Mouse (Mus musculus) G1E (cell line): ENCODE data around the gene Matn4. TPM values are rescaled to one million over a fixed set of nuclear protein-coding genes. Genes with fewer than 3 reads are reported as not detected.
"Not testable (repeated sequence)": the region's sequence is repeated elsewhere in the genome, so short reads cannot be mapped to it uniquely, and the experiment has no call there.

Source experiments
- ATAC-seq: 2 replicates; pipeline ENCODE4 v1.8.0; 2016; ENCODE audit warnings: mild to moderate bottlenecking; ENCODE audit not compliant: insufficient number of reproducible peaks, poor library complexity, low FRiP score, severe bottlenecking; ENCODE audit errors: extremely low read depth
- DNase-seq: peaks from one replicate; pipeline ENCODE4 v3.0.0; 2012; ENCODE audit warnings: low spot score
- H3K27me3 ChIP-seq: 2 replicates; pipeline ENCODE4 v1.6.1; 2012; ENCODE audit warnings: mild to moderate bottlenecking, low read length, inconsistent platforms; ENCODE audit not compliant: insufficient read depth
- H3K36me3 ChIP-seq: replicated peaks from 2 replicates; pipeline ENCODE3; 2012; ENCODE audit warnings: mild to moderate bottlenecking, inconsistent platforms
- H3K4me1 ChIP-seq: 2 replicates; pipeline ENCODE4 v1.6.1; 2012; ENCODE audit warnings: low read depth, low read length, inconsistent platforms, mixed read lengths; ENCODE audit not compliant: insufficient read depth
- H3K4me3 ChIP-seq: 2 replicates; pipeline ENCODE4 v1.5.1; 2012; ENCODE audit warnings: low read depth, mild to moderate bottlenecking, inconsistent platforms, low read length, moderate library complexity, mixed read lengths
- H3K9me3 ChIP-seq: replicated peaks from 2 replicates; pipeline ENCODE4 v1.6.1; 2012; ENCODE audit warnings: inconsistent platforms
- CTCF ChIP-seq: IDR thresholded peaks from 2 replicates; pipeline ENCODE4 v1.5.1; 2012; ENCODE audit warnings: low read depth, low read length, inconsistent platforms, mixed read lengths
- GATA1 ChIP-seq: IDR thresholded peaks from 2 replicates; pipeline ENCODE4 v1.6.1; 2012; ENCODE audit warnings: borderline replicate concordance, low read length, inconsistent platforms, mixed read lengths
- GATA2 ChIP-seq: IDR thresholded peaks from 2 replicates; pipeline ENCODE4 v1.6.1; 2012; ENCODE audit warnings: low read depth, low read length, inconsistent platforms, borderline replicate concordance
- POLR2AphosphoS5 ChIP-seq: IDR thresholded peaks from 2 replicates; pipeline ENCODE4 v1.6.1; 2012; ENCODE audit warnings: low read depth, low read length, inconsistent platforms; ENCODE audit not compliant: insufficient replicate concordance
- TAL1 ChIP-seq: conservative IDR thresholded peaks from 2 replicates; pipeline ENCODE4 v1.6.1; 2012; ENCODE audit warnings: low read depth, low read length, inconsistent platforms, mixed read lengths
- polyA plus RNA-seq: library from polyadenylated mRNA; stranded (reverse); fragments of >175 nt; gene quantifications from 2 replicates; pipeline ENCODE4 v1.2.3, GENCODE M21; 2012
- total RNA-seq, 2 experiments: library from RNA; stranded (forward) in 1 of 2; stranded (reverse) in 1 of 2; fragments of 200-1000 nt in 1 of 2; fragments of >200 nt in 1 of 2; fragmentation: Nextera tagmentation in 1 of 2; gene quantifications; 2 replicates each; pipeline ENCODE4 v1.2.3; 2014 to 2017

The Matn4 gene
- total and polyA plus RNA-seq, 3 experiments = under 0.01 TPM; not detected in 2

- no peaks in the 10 kb centered on the region for H3K36me3 ChIP-seq
- no peak for DNase-seq
- no peak for ATAC-seq
- H3K4me3 ChIP-seq = no peak overlapping the region
- no peaks in the 10 kb centered on the region for H3K9me3 ChIP-seq
- no peaks in the 10 kb centered on the region for H3K4me1 ChIP-seq
- no peaks in the 10 kb centered on the region; the same call in 1 of the 2 replicates for H3K27me3 ChIP-seq
- TF ChIP-seq POLR2AphosphoS5 (no peak), GATA1 (no peak), TAL1 (no peak), CTCF (no peak), GATA2 (no peak)
Measured at GRCm38 (mm10) chr2:164356177-164356967, 48.6 kb downstream of the Matn4 start.

DNA sequence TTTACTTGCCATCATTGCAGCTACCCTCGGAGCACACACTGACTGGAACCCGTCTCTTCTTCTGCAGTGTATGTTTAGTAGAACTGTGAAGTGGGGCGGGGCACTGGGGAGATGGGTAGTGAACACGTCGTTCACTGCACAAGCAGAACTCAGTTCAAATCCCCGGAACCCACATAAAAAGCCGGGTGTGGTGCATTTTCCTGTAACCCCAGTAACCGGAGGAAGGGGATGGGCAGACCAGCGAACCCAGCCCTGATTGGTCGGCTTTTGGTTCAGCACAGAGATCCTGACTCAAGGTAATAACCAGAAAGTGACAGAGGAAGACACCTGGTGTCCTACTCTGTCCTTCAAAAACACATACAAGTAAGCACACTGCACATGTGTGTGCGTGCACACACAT lies 51.6 kb downstream of the Matn4 start:
- Histone ChIP-seq H3K27me3 (no peaks in the 10 kb centered on the region; the same call in 1 of the 2 replicates), H3K36me3 (no peaks in the 10 kb centered on the region), H3K9me3 (no peaks in the 10 kb centered on the region), H3K4me1 (no peaks in the 10 kb centered on the region), H3K4me3 (no peak overlapping the region)
- no peak for ATAC-seq
- DNase-seq = no peak
- TF ChIP-seq GATA1 (no peak), GATA2 (no peak), TAL1 (no peak), POLR2AphosphoS5 (no peak)

DNA sequence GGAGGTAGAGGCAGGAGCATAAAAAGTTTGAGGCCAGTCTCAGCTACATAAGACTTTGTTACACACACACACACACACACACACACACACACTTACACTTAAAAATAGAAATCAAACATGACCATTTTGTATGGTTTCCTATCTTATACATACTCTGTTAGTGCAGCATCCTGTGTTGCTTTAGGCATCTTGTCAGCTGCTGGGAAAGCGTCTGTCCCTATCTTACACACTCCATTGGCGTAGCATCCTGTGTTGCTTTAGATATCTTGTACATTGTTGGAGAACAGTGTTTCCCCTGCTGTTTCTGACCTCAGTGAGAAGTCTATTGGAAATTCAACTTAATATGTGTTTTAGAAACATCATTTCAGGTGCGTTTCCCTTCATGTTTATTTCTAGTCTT lies 52.3 kb downstream of the Matn4 start:
- no peak for DNase-seq
- Histone ChIP-seq H3K4me3 (no peak overlapping the region), H3K36me3 (no peaks in the 10 kb centered on the region), H3K9me3 (no peaks in the 10 kb centered on the region), H3K27me3 (no peaks in the 10 kb centered on the region; the same call in 1 of the 2 replicates), H3K4me1 (no peaks in the 10 kb centered on the region)
- no peak for ATAC-seq
- TF ChIP-seq GATA1 = no peak
- TF ChIP-seq GATA2 = no peak
- TF ChIP-seq POLR2AphosphoS5 = no peak
- TF ChIP-seq CTCF = no peak
- TF ChIP-seq TAL1 = no peak

DNA sequence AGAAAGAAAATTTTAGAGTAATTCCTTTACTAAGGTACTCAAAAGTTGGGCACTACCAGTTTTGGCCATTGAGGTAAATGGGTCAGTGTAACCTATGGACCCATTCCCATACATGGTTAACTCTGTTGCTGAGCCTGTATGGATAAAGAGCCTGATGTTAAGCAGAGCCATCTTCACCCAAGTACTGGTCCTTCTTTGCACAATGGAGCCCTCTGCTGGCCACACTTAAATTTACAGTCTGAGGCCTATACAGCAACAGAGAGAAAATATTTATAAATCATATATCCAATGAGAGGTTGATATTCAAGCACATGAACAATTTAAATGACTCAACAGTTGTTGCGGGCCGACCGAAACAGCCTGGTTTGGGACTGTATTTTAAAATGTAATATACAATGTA lies 56.0 kb downstream of the Matn4 start:
- Histone ChIP-seq H3K9me3 (no peaks in the 10 kb centered on the region), H3K4me1 (no peaks in the 10 kb centered on the region), H3K27me3 (no peaks in the 10 kb centered on the region), H3K36me3 (no peaks in the 10 kb centered on the region), H3K4me3 (no peak overlapping the region)
- DNase-seq = peak; percentile 4
- ATAC-seq = no peak
- no peak for TF ChIP-seq TAL1
- no peak for TF ChIP-seq GATA2
- no peak for TF ChIP-seq CTCF
- TF ChIP-seq GATA1 = no peak
- no peak for TF ChIP-seq POLR2AphosphoS5

DNA sequence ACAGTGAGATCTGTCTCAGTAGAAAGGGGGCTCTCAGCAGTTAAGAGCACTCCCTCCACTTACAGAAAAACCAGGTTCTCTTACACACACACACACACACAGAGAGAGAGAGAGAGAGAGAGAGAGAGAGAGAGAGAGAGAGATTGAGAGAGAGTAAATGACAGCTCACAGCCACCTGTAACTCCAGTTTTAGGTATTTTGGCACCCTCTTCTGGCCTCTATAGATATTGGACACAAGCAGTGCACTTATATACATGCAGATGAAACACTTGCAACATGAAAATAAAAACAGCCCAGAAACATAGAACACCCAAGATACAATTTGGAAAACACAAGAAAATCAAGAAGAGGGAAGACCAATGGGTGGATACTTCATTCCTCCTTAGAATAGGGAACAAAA lies 57.3 kb downstream of the Matn4 start:
- not testable (repeated sequence) for DNase-seq

GRCm38 (mm10) chr2:164343732-164344131 lies 61.2 kb downstream of the Matn4 start:
- H3K4me3 ChIP-seq, ATAC-seq, H3K4me1 ChIP-seq, DNase-seq, H3K27me3 ChIP-seq, H3K9me3 ChIP-seq, H3K36me3 ChIP-seq: not testable (repeated sequence)

More for the DNA sequence above, 57.3 kb downstream of the Matn4 start:
- H3K4me1 ChIP-seq, H3K27me3 ChIP-seq, H3K9me3 ChIP-seq, ATAC-seq, H3K4me3 ChIP-seq, H3K36me3 ChIP-seq: not testable (repeated sequence)

Other genes with a start within 250 kb of the Matn4 start
Only the 20 nearest of the 26 such genes appear.
- gene Wfdc15a, start 205.0 kb downstream of the Matn4 start, total RNA-seq (2014; fragmentation: Nextera tagmentation) = not detected in 2 replicates
- 0.82 TPM in 1 of 2 replicates, not detected in the other for gene Wfdc15a, start 205.0 kb downstream of the Matn4 start, total RNA-seq (2017)
- not detected in 2 replicates for gene Wfdc15a, start 205.0 kb downstream of the Matn4 start, polyA plus RNA-seq
- gene Wfdc15b, start 183.5 kb downstream of the Matn4 start, total RNA-seq (2014; fragmentation: Nextera tagmentation) = not detected in 2 replicates
- not detected in 2 replicates for gene Wfdc15b, start 183.5 kb downstream of the Matn4 start, total RNA-seq (2017)
- gene Wfdc15b, start 183.5 kb downstream of the Matn4 start, polyA plus RNA-seq = not detected in 2 replicates
- not detected in 2 replicates for gene Svs2, start 166.7 kb downstream of the Matn4 start, total RNA-seq (2014; fragmentation: Nextera tagmentation)
- 0.11 TPM in 1 of 2 replicates, not detected in the other for gene Svs2, start 166.7 kb downstream of the Matn4 start, total RNA-seq (2017)
- not detected in 2 replicates for gene Svs2, start 166.7 kb downstream of the Matn4 start, polyA plus RNA-seq
- gene Svs3b, start 148.5 kb downstream of the Matn4 start, total RNA-seq (2014; fragmentation: Nextera tagmentation) = not detected in 2 replicates
- not detected in 2 replicates for gene Svs3b, start 148.5 kb downstream of the Matn4 start, total RNA-seq (2017)
- not detected in 2 replicates for gene Svs3b, start 148.5 kb downstream of the Matn4 start, polyA plus RNA-seq
- not detected in 2 replicates for gene Svs4, start 126.7 kb downstream of the Matn4 start, total RNA-seq (2014; fragmentation: Nextera tagmentation)
- gene Svs4, start 126.7 kb downstream of the Matn4 start, total RNA-seq (2017) = 0.29 TPM in 1 of 2 replicates, not detected in the other
- gene Svs4, start 126.7 kb downstream of the Matn4 start, polyA plus RNA-seq = not detected in 2 replicates
- gene Svs3a, start 115.9 kb downstream of the Matn4 start, total RNA-seq (2014; fragmentation: Nextera tagmentation) = not detected in 2 replicates
- gene Svs3a, start 115.9 kb downstream of the Matn4 start, total RNA-seq (2017) = 0.11 TPM in 1 of 2 replicates, not detected in the other
- not detected in 2 replicates for gene Svs3a, start 115.9 kb downstream of the Matn4 start, polyA plus RNA-seq
- gene Svs6, start 88.4 kb downstream of the Matn4 start, total RNA-seq (2014; fragmentation: Nextera tagmentation) = not detected in 2 replicates
- gene Svs6, start 88.4 kb downstream of the Matn4 start, total RNA-seq (2017) = not detected in 2 replicates
- gene Svs6, start 88.4 kb downstream of the Matn4 start, polyA plus RNA-seq = not detected in 2 replicates
- not detected in 2 replicates for gene Svs5, start 72.4 kb downstream of the Matn4 start, total RNA-seq (2014; fragmentation: Nextera tagmentation)
- gene Svs5, start 72.4 kb downstream of the Matn4 start, total RNA-seq (2017) = not detected in 2 replicates
- gene Svs5, start 72.4 kb downstream of the Matn4 start, polyA plus RNA-seq = not detected in 2 replicates
- not detected in 2 replicates for gene Slpi, start 16.1 kb downstream of the Matn4 start, total RNA-seq (2014; fragmentation: Nextera tagmentation)
- gene Slpi, start 16.1 kb downstream of the Matn4 start, total RNA-seq (2017) = not detected in 2 replicates
- not detected in 2 replicates for gene Slpi, start 16.1 kb downstream of the Matn4 start, polyA plus RNA-seq
- gene Rbpjl, start 2.0 kb downstream of the Matn4 start, total RNA-seq (2014; fragmentation: Nextera tagmentation) = not detected in 2 replicates
- gene Rbpjl, start 2.0 kb downstream of the Matn4 start, total RNA-seq (2017) = 0.11 TPM in 1 of 2 replicates, not detected in the other
- not detected in 2 replicates for gene Rbpjl, start 2.0 kb downstream of the Matn4 start, polyA plus RNA-seq
- not detected in 2 replicates for gene Sdc4, start 38.7 kb upstream of the Matn4 start, total RNA-seq (2014; fragmentation: Nextera tagmentation)
- 0.11 TPM in 1 of 2 replicates, not detected in the other for gene Sdc4, start 38.7 kb upstream of the Matn4 start, total RNA-seq (2017)
- gene Sdc4, start 38.7 kb upstream of the Matn4 start, polyA plus RNA-seq = not detected in 2 replicates
- gene Sys1, start 51.8 kb upstream of the Matn4 start, total RNA-seq (2014; fragmentation: Nextera tagmentation) = 35.8 and 37.0 TPM in 2 replicates
- gene Sys1, start 51.8 kb upstream of the Matn4 start, total RNA-seq (2017) = 50.6 and 75.5 TPM in 2 replicates
- gene Sys1, start 51.8 kb upstream of the Matn4 start, polyA plus RNA-seq = 122 and 142 TPM in 2 replicates
- gene Gm20458, start 55.8 kb upstream of the Matn4 start, total RNA-seq (2014; fragmentation: Nextera tagmentation) = not detected in 2 replicates
- 13.4 and 13.5 TPM in 2 replicates for gene Gm20458, start 55.8 kb upstream of the Matn4 start, total RNA-seq (2017)
- 4.6 and 5.5 TPM in 2 replicates for gene Gm20458, start 55.8 kb upstream of the Matn4 start, polyA plus RNA-seq
- not detected in 2 replicates for gene Trp53tg5, start 68.6 kb upstream of the Matn4 start, total RNA-seq (2014; fragmentation: Nextera tagmentation)
- gene Trp53tg5, start 68.6 kb upstream of the Matn4 start, total RNA-seq (2017) = 0.29 TPM in 1 of 2 replicates, not detected in the other
- gene Trp53tg5, start 68.6 kb upstream of the Matn4 start, polyA plus RNA-seq = not detected in 2 replicates
- gene Dbndd2, start 80.9 kb upstream of the Matn4 start, total RNA-seq (2014; fragmentation: Nextera tagmentation) = 6.2 and 11.7 TPM in 2 replicates
- 5.5 and 8.9 TPM in 2 replicates for gene Dbndd2, start 80.9 kb upstream of the Matn4 start, total RNA-seq (2017)
- 22.3 and 25.1 TPM in 2 replicates for gene Dbndd2, start 80.9 kb upstream of the Matn4 start, polyA plus RNA-seq
- 68.5 and 84.3 TPM in 2 replicates for gene Pigt, start 92.4 kb upstream of the Matn4 start, total RNA-seq (2014; fragmentation: Nextera tagmentation)
- 22.9 and 23.2 TPM in 2 replicates for gene Pigt, start 92.4 kb upstream of the Matn4 start, total RNA-seq (2017)
- gene Pigt, start 92.4 kb upstream of the Matn4 start, polyA plus RNA-seq = 81.0 and 94.4 TPM in 2 replicates
- gene Wfdc2, start 157.3 kb upstream of the Matn4 start, total RNA-seq (2014; fragmentation: Nextera tagmentation) = not detected in 2 replicates
- gene Wfdc2, start 157.3 kb upstream of the Matn4 start, total RNA-seq (2017) = not detected in 2 replicates
- gene Wfdc2, start 157.3 kb upstream of the Matn4 start, polyA plus RNA-seq = not detected in 2 replicates
- gene Spint3, start 168.3 kb upstream of the Matn4 start, total RNA-seq (2014; fragmentation: Nextera tagmentation) = not detected in 2 replicates
- gene Spint3, start 168.3 kb upstream of the Matn4 start, total RNA-seq (2017) = not detected in 2 replicates
- not detected in 2 replicates for gene Spint3, start 168.3 kb upstream of the Matn4 start, polyA plus RNA-seq
- gene Wfdc6a, start 180.3 kb upstream of the Matn4 start, total RNA-seq (2014; fragmentation: Nextera tagmentation) = not detected in 2 replicates
- gene Wfdc6a, start 180.3 kb upstream of the Matn4 start, total RNA-seq (2017) = not detected in 2 replicates
- not detected in 2 replicates for gene Wfdc6a, start 180.3 kb upstream of the Matn4 start, polyA plus RNA-seq
- gene Eppin, start 188.4 kb upstream of the Matn4 start, total RNA-seq (2014; fragmentation: Nextera tagmentation) = not detected in 2 replicates
- not detected in 2 replicates for gene Eppin, start 188.4 kb upstream of the Matn4 start, total RNA-seq (2017)
- gene Eppin, start 188.4 kb upstream of the Matn4 start, polyA plus RNA-seq = not detected in 2 replicates